Mouse (Mus musculus) liver, postnatal 0 days (tissue): Measurements from ENCODE around the gene Krt17.

ENCODE experiments used
- CTCF ChIP-seq: sonication (generic); IDR thresholded peaks from 2 replicates; pipeline ENCODE4 v1.5.1; 2016; ENCODE audit warnings: antibody characterized with exemption, low read depth
- EP300 ChIP-seq: IDR thresholded peaks from 2 replicates; pipeline ENCODE4 v1.6.1; 2016; ENCODE audit warnings: antibody characterized with exemption, low read depth, mild to moderate bottlenecking

DNA sequence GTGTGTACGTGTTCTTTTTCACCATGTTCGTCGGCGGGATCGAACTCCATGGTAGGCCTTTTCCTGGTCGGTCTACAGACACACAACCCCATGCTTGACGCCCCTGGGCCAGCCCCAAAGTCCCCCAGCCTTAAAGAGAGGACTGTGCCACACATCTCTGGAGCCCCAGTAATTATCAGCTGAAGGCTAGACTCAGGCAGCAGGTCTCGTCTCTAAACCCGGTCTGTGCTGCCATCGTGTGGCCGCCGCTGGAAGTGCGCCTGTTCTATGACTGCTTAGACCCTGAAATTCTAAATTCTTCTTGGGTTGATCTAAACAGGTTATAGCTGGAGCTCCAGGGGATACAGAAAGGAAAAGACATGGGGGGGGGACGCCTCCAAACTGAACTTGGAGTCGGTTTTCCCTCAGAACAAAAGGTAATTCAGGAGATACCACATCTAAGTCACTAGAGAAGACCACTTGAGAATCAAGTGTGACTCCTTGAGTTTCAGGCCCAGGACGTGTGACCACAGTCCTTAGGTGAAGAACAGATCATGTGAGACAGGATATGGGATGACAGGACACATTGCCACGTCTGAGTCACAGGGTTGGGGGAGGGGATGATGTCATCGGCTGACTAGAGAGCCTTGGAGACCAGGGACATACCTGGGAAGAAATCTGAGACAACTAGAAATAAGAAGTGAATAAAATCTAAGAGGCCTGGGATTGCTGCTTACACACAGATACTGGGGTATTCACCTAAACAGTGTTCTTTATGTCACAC, 37.6 kb upstream of the Krt17 start:
- peak; percentile 91 for TF ChIP-seq CTCF
- TF ChIP-seq EP300: no peak
